Mouse (Mus musculus) heart, postnatal 36 days (tissue): Measurements from ENCODE around the gene Gm1113. TPM values are rescaled to one million over a fixed set of nuclear protein-coding genes. Genes with fewer than 3 reads are reported as not detected.

Source experiments
- DNase-seq, 2 experiments: peaks; one replicate each; pipeline ENCODE4 v3.0.0; 2021 to 2022
- intact Hi-C: fragments of 180-260 bp; cut with DNase I; formaldehyde crosslinking; loops from one replicate; pipeline ENCODE4 v1.15.1; 2025
- total RNA-seq, 2 experiments: library from RNA; stranded (reverse); gene quantifications; 2 replicates each; pipeline ENCODE4 v1.2.3; 2021

Gene Gm1113
- total RNA-seq, 2 experiments from 2014 or later: not detected

DNA sequence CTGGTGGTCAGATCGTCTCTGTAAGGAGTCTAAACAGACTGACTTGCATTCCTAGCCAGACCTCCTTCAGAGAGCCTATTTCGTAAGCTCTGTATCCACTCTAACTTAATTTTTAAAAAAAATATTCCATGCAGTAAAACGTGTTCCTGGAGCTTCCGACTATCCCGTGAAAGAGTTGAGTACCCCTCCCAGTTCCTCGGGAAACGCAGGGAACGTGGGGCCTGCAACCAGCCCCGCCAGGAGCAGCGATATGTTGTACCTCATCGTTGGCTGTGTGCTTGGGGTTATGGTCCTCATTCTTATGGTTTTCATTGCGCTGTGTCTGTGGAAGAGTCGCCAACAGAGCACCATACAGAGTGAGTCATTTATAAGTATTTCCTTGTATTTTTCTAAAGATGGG lies 31.5 kb downstream of the Gm1113 start:
- DNase-seq: no peak
- intact Hi-C loops: no loop called here

DNA sequence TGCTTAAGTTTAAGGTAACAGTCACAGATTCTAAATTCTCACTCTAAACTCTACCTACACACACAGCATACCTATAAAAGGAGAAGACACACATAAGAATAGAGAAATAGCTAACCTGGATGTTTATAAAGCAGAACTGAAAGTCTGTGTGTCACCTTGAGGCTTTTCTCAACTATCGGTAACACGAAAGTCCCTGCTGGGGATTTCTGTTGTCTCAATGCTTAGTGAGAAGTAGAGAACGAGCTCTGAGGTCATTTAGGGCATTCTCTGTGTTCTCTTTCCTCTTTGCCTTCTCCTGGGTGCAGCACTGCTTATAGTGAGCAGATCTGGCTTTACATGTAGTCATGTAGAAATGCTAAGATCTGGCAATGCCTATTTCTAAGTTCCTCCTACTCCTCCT lies 34.1 kb downstream of the Gm1113 start:
- intact Hi-C loops: no loop called here

GRCm38 (mm10) chr9:35482014-35482898 lies 35.8 kb downstream of the Gm1113 start:
- intact Hi-C loops: no loop called here
- DNase-seq: no peak

More for the DNA sequence above, 34.1 kb downstream of the Gm1113 start:
- DNase-seq: no peak

GRCm38 (mm10) chr9:35479456-35479855 lies 38.6 kb downstream of the Gm1113 start:
- DNase-seq: no peak
- intact Hi-C loops: no loop called here

DNA sequence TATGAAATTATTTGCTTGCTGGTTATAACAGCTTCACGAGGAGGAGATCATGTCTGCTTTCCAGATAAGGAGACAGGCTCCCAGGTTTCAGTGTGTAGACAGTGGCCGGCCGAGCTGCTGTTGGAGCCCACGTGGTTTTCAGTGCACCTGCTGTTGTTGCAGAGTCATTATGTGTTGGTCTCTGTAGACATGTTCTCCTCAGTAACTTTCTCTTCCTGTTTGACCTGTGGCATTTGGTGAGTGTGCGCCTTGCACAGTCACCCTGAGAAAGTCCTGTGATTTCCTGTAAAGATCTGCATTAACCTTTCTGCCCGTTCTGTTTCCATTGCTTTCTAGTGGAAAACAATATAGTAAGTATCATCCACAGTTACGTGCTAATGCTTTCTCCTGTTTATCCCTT lies 42.7 kb downstream of the Gm1113 start:
- intact Hi-C loops: no loop called here
- no peak for DNase-seq

DNA sequence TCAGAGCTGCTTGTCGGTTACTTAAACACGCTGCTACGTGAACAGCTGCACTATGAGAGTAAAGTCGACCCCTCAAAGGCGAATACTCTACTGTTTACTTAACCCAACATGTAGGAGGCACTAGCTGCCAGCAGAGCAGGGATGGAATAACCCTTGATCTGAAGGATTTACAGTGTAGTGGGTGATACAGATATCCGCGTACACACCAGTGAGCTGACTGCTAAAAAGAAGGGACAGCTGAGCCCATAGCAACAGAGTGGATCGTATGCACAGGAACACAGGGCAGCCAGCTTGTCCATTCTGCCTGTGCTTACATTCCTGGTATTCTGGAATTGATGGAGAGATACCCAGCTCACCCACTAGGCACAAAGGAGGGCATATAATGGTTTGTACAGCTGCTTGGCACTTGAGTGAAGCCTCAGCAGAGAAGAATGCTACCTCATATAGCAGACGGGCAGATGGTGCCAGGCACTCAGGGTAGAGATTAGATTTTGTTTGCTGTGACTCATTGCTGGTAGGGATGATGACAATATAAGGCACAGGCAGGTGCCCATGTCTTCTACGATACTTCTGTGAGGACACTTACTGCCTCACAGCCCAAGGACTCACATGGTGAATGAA lies 43.9 kb downstream of the Gm1113 start:
- intact Hi-C loops: no loop called here
- DNase-seq: no peak

- DNase-seq: no peak
- intact Hi-C loops: no loop called here
Observed at GRCm38 (mm10) chr9:35468913-35469312, 49.2 kb downstream of the Gm1113 start.

GRCm38 (mm10) chr9:35467264-35467817 lies 50.7 kb downstream of the Gm1113 start:
- no peak for DNase-seq
- intact Hi-C loops: no loop called here

DNA sequence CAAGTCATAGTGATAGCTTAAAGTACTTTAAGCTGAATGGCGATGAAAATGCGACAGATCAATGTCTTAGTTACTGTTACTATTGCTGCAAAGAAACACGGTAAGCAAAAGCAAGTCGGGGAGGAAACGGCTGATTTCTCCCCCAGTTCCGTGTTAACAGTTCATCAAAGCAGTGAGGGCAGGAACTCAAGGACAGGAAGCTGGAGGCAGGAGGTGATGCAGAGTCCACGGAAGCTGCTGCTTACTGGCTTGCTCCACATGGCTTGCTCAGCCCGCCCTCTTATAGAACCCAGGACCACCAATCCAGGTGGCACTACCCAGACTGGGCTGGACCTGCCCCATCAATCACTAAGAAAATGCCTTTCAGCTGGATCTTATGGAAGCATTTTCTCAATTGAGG lies 58.5 kb downstream of the Gm1113 start:
- intact Hi-C loops: no loop called here
- DNase-seq: no peak

Other genes with a start within 250 kb of the Gm1113 start
- 10 to 100 TPM; 13.3 to 16.2 TPM for gene Cdon, start 97.1 kb downstream of the Gm1113 start, total RNA-seq
- not detected for gene Ddx25, start 40.3 kb upstream of the Gm1113 start, total RNA-seq
- 1 to 10 TPM; 6.6 to 6.7 TPM for gene Pus3, start 40.3 kb upstream of the Gm1113 start, total RNA-seq
- gene Pate2, start 52.0 kb upstream of the Gm1113 start, total RNA-seq: not detected
- gene Hyls1, start 52.1 kb upstream of the Gm1113 start, total RNA-seq: 1 to 10 TPM; 1.6 to 2.4 TPM
- not detected for gene Pate4, start 93.7 kb upstream of the Gm1113 start, total RNA-seq
- gene Pate3, start 129.9 kb upstream of the Gm1113 start, total RNA-seq: not detected
- not detected for gene Pate1, start 169.1 kb upstream of the Gm1113 start, total RNA-seq
- not detected for gene Gm17677, start 222.8 kb upstream of the Gm1113 start, total RNA-seq